Mouse (Mus musculus): Measurements from ENCODE around the gene Tbc1d10b.
A peak's percentile ranks its signal among the peaks of the same experiment; 100 is the strongest.

- peak; percentile 12; the same call in 1 of the 2 replicates for TF ChIP-seq CTCF (IDR thresholded peaks at IDR 0.05; ENCODE audit: control insufficient read depth, insufficient read depth, insufficient replicate concordance, low read depth, low read length)
- TF ChIP-seq POLR2A (IDR thresholded peaks at IDR 0.05; ENCODE audit: control insufficient read depth, low read depth, low read length), result peak; percentile 53; the same call in 1 of the 2 replicates
Observed at GRCm38 (mm10) chr7:127195544-127196295, 12.5 kb downstream of the Tbc1d10b start, which contains the start of gene Cd2bp2.
